ENCODE assay signal across 24 mouse cellular contexts in the genomic region with DNA sequence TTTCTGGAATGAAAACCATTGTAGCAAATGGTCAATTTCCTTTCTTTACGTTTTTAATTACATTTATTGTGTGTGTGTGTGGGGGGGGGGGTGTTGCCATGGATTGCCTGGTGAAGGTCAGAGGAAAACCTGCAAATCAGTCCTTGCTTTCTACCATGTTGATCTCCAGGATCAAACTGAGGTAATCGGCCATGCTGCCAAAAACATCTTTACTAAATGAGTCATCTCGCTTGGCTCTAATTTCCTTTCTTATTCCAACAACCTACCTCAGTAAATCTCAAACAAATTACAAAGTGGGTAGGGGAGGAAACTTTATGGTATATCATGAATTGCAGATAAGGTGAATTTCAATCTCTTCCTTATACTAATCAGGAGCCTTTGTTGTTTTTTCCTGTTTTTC. TPM values are rescaled to one million over a fixed set of nuclear protein-coding genes. Genes with fewer than 3 reads are reported as not detected.
DNase-seq lines count a peak whose midpoint lies in the region; ATAC-seq and TF ChIP-seq lines count a peak whose summit lies in the region.
"Had no signal": no experiment of that assay in that cellular context is flagged by ENCODE, and none has a peak within 500 bp of the region (broad histone marks: within the 10 kb centered on the region; RNA-seq: fewer than 3 reads in every experiment).

No protein-coding gene starts in this region.

- H3K27ac ChIP-seq in liver, adult 2 months (replicated peaks; ENCODE audit: insufficient read depth, low read depth, low read length) = no peak overlapping the region
- H3K27ac ChIP-seq in liver, embryonic 11.5 days (ENCODE audit: low read depth, low read length) = no peak overlapping the region

- no peak overlapping the region for H3K4me2 ChIP-seq in liver, embryonic 11.5 days

- H3K9me3 ChIP-seq in liver, embryonic 11.5 days (ENCODE audit: control insufficient read depth, low read length) = no peaks in the 10 kb centered on the region
- H3K9me3 ChIP-seq: G1E had no signal

- H3K36me3 ChIP-seq in liver, adult 2 months (ENCODE audit: control insufficient read depth, insufficient read depth, low read length) = peaks cover 1% of the 10 kb centered on the region; the same call in 1 of the 2 replicates
- no peaks in the 10 kb centered on the region for H3K36me3 ChIP-seq in liver, embryonic 11.5 days (ENCODE audit: control insufficient read depth, insufficient read depth, low read length)

- no peak for TF ChIP-seq POLR2A in liver, adult 2 months (IDR thresholded peaks at IDR 0.05; ENCODE audit: extremely low read depth, insufficient read depth, low read length)

- H3K4me3 ChIP-seq in liver, adult 2 months (ENCODE audit: insufficient read depth, low read depth, low read length) = no peak overlapping the region
- no peak overlapping the region for H3K4me3 ChIP-seq in liver, embryonic 11.5 days (ENCODE audit: low read depth, low read length)

- no peaks in the 10 kb centered on the region for H3K79me2 ChIP-seq in liver, adult 2 months (ENCODE audit: control insufficient read depth, insufficient read depth, low read length)

- DNase-seq in liver, adult 2 months (ENCODE audit: extremely low read depth, low read depth, low spot score) = peak; percentile 64
- no peak for DNase-seq in liver, embryonic 11.5 days (ENCODE audit: low spot score)
- DNase-seq in lung, postnatal 36 days = peak; percentile 14
- no peak for DNase-seq in lung, postnatal 25 days (ENCODE audit: low spot score)
- DNase-seq in 3T3-L1 (ENCODE audit: low read depth, low spot score) (peak; percentile 68), NIH3T3 (ENCODE audit: low read depth) (peak; percentile 64)
- no peak for DNase-seq in urinary bladder, postnatal 10 days (ENCODE audit: low spot score)
- DNase-seq: adrenal gland, adult 2 months; adrenal gland, adult 8-10 months; adrenal gland, postnatal 10 days; adrenal gland, postnatal 14 days; adrenal gland, postnatal 25 days; adrenal gland, postnatal 36 days; B cell, adult 2 months; cerebellum, adult 11 months; cerebellum, adult 11-12 months; cerebellum, adult 18-20 months; cerebellum, adult 2 months; cerebellum, adult 8-10 months had no signal

- ATAC-seq in liver, embryonic 11.5 days (replicated peaks; ENCODE audit: low FRiP score) = no peak
- ATAC-seq in CD4-positive, CD25-positive, alpha-beta regulatory T cell, adult 4 months = no peak
- ATAC-seq: activated CD4-positive, CD25-positive, alpha-beta regulatory T cell, adult 4 months; Patski had no signal

- TF ChIP-seq CTCF in liver, adult 2 months (IDR thresholded peaks at IDR 0.05; ENCODE audit: low read depth, low read length) = no peak

- no peaks in the 10 kb centered on the region for H3K27me3 ChIP-seq in liver, adult 2 months (ENCODE audit: control insufficient read depth, insufficient read depth, low read length)
- no peaks in the 10 kb centered on the region for H3K27me3 ChIP-seq in liver, embryonic 11.5 days (replicated peaks; ENCODE audit: control insufficient read depth, insufficient read depth, low read length)
- H3K27me3 ChIP-seq: CH12.LX, Patski had no signal

- H3K4me1 ChIP-seq in liver, adult 2 months (ENCODE audit: control insufficient read depth, insufficient read depth, low read length) = peaks cover 26% of the 10 kb centered on the region
- peaks cover 24% of the 10 kb centered on the region for H3K4me1 ChIP-seq in liver, embryonic 11.5 days (replicated peaks; ENCODE audit: control insufficient read depth, insufficient read depth, low read length)

- WGBS in liver, adult 2 months = 38% methylated on average over 3 of the region's 3 CpGs
- WGBS in liver, embryonic 11.5 days = 75% methylated on average over 3 of the region's 3 CpGs

- H3K9ac ChIP-seq in liver, adult 2 months (ENCODE audit: low read depth, low read length) = no peak overlapping the region
- no peak overlapping the region for H3K9ac ChIP-seq in liver, embryonic 11.5 days (ENCODE audit: low read depth, low read length)

RNA-seq across cellular contexts. Expression of a gene that starts 4.5 kb away (rescaled TPM):
- total RNA-seq in liver, adult 2 months (2014; rRNA removed) = 69.4 and 112 TPM in 2 replicates
- polyA plus RNA-seq in liver, adult 2 months (2012; rRNA removed) = 113 and 134 TPM in 2 replicates
- 59.7 and 60.5 TPM in 2 replicates for polyA plus RNA-seq in liver, embryonic 11.5 days (2014; fragmentation: Nextera tagmentation; extraction: Ambion mirVana)
- polyA plus RNA-seq in CD4-positive, CD25-positive, alpha-beta regulatory T cell, adult 4 months (2017; shearing (Covaris generic)) = 10 to 100 TPM; 10.7 to 16.9 TPM

RNA-seq across cellular contexts. Expression of a gene that starts 22.9 kb away (rescaled TPM):
- total RNA-seq in liver, adult 2 months (2014; rRNA removed) = not detected in 2 replicates
- not detected in 2 replicates for polyA plus RNA-seq in liver, adult 2 months (2012; rRNA removed)
- 4.3 and 5.3 TPM in 2 replicates for polyA plus RNA-seq in liver, embryonic 11.5 days (2014; fragmentation: Nextera tagmentation; extraction: Ambion mirVana)
- not detected for polyA plus RNA-seq in CD4-positive, CD25-positive, alpha-beta regulatory T cell, adult 4 months (2017; shearing (Covaris generic))
- polyA plus RNA-seq: activated CD4-positive, CD25-positive, alpha-beta regulatory T cell, adult 4 months had no signal

Comparison
In these comparisons a context has a peak if more than half of its experiments do, and no peak if none do; other contexts are left out.
1. DNase-seq: peak in liver, adult 2 months (single experiment), lung, postnatal 36 days (single experiment), 3T3-L1 (single experiment) and NIH3T3 (single experiment); none in liver, embryonic 11.5 days (single experiment), lung, postnatal 25 days (single experiment) and urinary bladder, postnatal 10 days (single experiment).